Mouse (Mus musculus) liver, embryonic 14.5 days (tissue): ENCODE measurements at regions not wholly inside any gene's neighbourhood (a gene's known extent, or its start where the extent isn't known, plus 50 kb on each side); places are given as distances from the start of the nearest gene placed in this dataset.

ENCODE experiments used
- CTCF ChIP-seq: IDR thresholded peaks from 2 replicates; pipeline ENCODE4 v1.5.1; 2016; ENCODE audit warnings: antibody characterized with exemption, low read depth, control low read depth
- EP300 ChIP-seq: IDR thresholded peaks from 2 replicates; pipeline ENCODE4 v1.6.1; 2016; ENCODE audit warnings: antibody characterized with exemption, low read depth

- TF ChIP-seq CTCF, result no peak
- TF ChIP-seq EP300, result no peak
Observed at GRCm38 (mm10) chr13:52085110-52085509, 238.6 kb downstream of the Gadd45g start.
